Mouse (Mus musculus) stomach, embryonic 14.5 days (tissue): ENCODE measurements around the gene Nodal. TPM values are rescaled to one million over a fixed set of nuclear protein-coding genes. Genes with fewer than 3 reads are reported as not detected.

ENCODE experiments used
- ATAC-seq: fragments of 200-750 bp; cut with Nextera tagmentation; 2 replicates; pipeline ENCODE4 v1.8.0; 2017; ENCODE audit warnings: low read depth, moderate TSS enrichment; ENCODE audit not compliant: insufficient number of reproducible peaks, insufficient read depth, low FRiP score
- H3K27ac ChIP-seq: fragments of 300-500 bp; sonication (generic); 2 replicates; pipeline ENCODE4 v1.5.1; 2014; ENCODE audit warnings: mild to moderate bottlenecking, low read length, moderate library complexity, mixed read lengths
- H3K27me3 ChIP-seq: fragments of 300-500 bp; sonication (generic); 2 replicates; pipeline ENCODE4 v1.6.1; 2014; ENCODE audit warnings: low read length, control low read depth, mixed read lengths; ENCODE audit not compliant: control insufficient read depth, insufficient read depth
- H3K36me3 ChIP-seq: fragments of 300-500 bp; sonication (generic); 2 replicates; pipeline ENCODE4 v1.6.1; 2014; ENCODE audit warnings: mild to moderate bottlenecking, control low read depth, low read length, moderate library complexity, mixed read lengths; ENCODE audit not compliant: control insufficient read depth, insufficient read depth
- H3K4me1 ChIP-seq: fragments of 300-500 bp; sonication (generic); 2 replicates; pipeline ENCODE4 v1.6.1; 2014; ENCODE audit warnings: low read length, control low read depth, mixed read lengths; ENCODE audit not compliant: control insufficient read depth, insufficient read depth
- H3K4me2 ChIP-seq: fragments of 300-500 bp; sonication (generic); replicated peaks from 2 replicates; pipeline ENCODE4 v1.6.1; 2014; ENCODE audit warnings: low read depth, low read length, control low read depth
- H3K4me3 ChIP-seq: fragments of 300-500 bp; sonication (generic); 2 replicates; pipeline ENCODE4 v1.5.1; 2014; ENCODE audit warnings: low read depth, low read length, control low read depth
- H3K9ac ChIP-seq: fragments of 300-500 bp; sonication (generic); replicated peaks from 2 replicates; pipeline ENCODE4 v1.6.1; 2014; ENCODE audit warnings: low read depth, mild to moderate bottlenecking, control low read depth, low read length, moderate library complexity, mixed read lengths
- H3K9me3 ChIP-seq: fragments of 300-500 bp; sonication (generic); 2 replicates; pipeline ENCODE4 v1.6.1; 2016; ENCODE audit warnings: low read depth, low read length, control low read depth; ENCODE audit not compliant: control insufficient read depth
- WGBS: fragments of 180-500 bp; shearing (Covaris S2); extraction: QIAGEN DNeasy Blood & Tissue Kit; methylation state at CpG from one replicate; pipeline ENCODE4 v1.1.7; 2014; 5-methylcytosine and 5-hydroxymethylcytosine counted together
- polyA plus RNA-seq: library from polyadenylated mRNA; unstranded; fragments of >200 nt; fragmentation: Nextera tagmentation; extraction: Ambion mirVana; gene quantifications from 2 replicates; pipeline ENCODE4 v1.2.1, GENCODE M21; 2014

Nodal gene
- polyA plus RNA-seq, 1 experiment from 2014 or later, result not detected

- no peak overlapping the region for H3K4me2 ChIP-seq
- ATAC-seq, result no peak
- no peak overlapping the region for H3K27ac ChIP-seq
- H3K27me3 ChIP-seq, result no peaks in the 10 kb centered on the region
- WGBS, result 78% methylated on average over 5 of the region's 5 CpGs
- peaks cover 35% of the 10 kb centered on the region for H3K4me1 ChIP-seq
- no peak overlapping the region for H3K9ac ChIP-seq
- no peaks in the 10 kb centered on the region for H3K9me3 ChIP-seq
- no peaks in the 10 kb centered on the region for H3K36me3 ChIP-seq
- H3K4me3 ChIP-seq, result no peak overlapping the region
Observed at GRCm38 (mm10) chr10:61378698-61379097, 39.1 kb upstream of the Nodal start.

- Histone ChIP-seq H3K9me3 (no peaks in the 10 kb centered on the region), H3K4me2 (0 out of 2 replicates have a peak overlapping the region, but pooled peaks have one; percentile 97), H3K36me3 (no peaks in the 10 kb centered on the region), H3K4me3 (no peak overlapping the region), H3K9ac (no peak overlapping the region), H3K27me3 (no peaks in the 10 kb centered on the region), H3K27ac (no peak overlapping the region), H3K4me1 (peaks cover 35% of the 10 kb centered on the region)
- no peak for ATAC-seq
- 92% methylated on average over 13 of the region's 13 CpGs for WGBS
Observed at GRCm38 (mm10) chr10:61379340-61380040, 38.3 kb upstream of the Nodal start.

- H3K9ac ChIP-seq, result no peak overlapping the region
- 0 out of 2 replicates have a peak overlapping the region, but pooled peaks have one; percentile 22 for H3K27ac ChIP-seq
- H3K4me3 ChIP-seq, result no peak overlapping the region
- ATAC-seq, result no peak
- H3K4me2 ChIP-seq, result peak overlapping the region; percentile 97; the same call in 1 of the 2 replicates
- WGBS, result 18% methylated on average over 9 of the region's 9 CpGs
- H3K36me3 ChIP-seq, result no peaks in the 10 kb centered on the region
- H3K9me3 ChIP-seq, result no peaks in the 10 kb centered on the region
- no peaks in the 10 kb centered on the region for H3K27me3 ChIP-seq
- peaks cover 29% of the 10 kb centered on the region for H3K4me1 ChIP-seq
Observed at GRCm38 (mm10) chr10:61380186-61380585, 37.6 kb upstream of the Nodal start.

GRCm38 (mm10) chr10:61381823-61382222 is 35.9 kb upstream of the Nodal start:
- WGBS, result 17% methylated on average over 8 of the region's 8 CpGs
- Histone ChIP-seq H3K9me3 (no peaks in the 10 kb centered on the region), H3K9ac (no peak overlapping the region; the same call in 1 of the 2 replicates), H3K27me3 (no peaks in the 10 kb centered on the region), H3K4me1 (peaks cover 25% of the 10 kb centered on the region), H3K27ac (0 out of 2 replicates have a peak overlapping the region, but pooled peaks have one; percentile 33), H3K4me2 (peak overlapping the region; percentile 97), H3K4me3 (peak overlapping the region; percentile 67), H3K36me3 (no peaks in the 10 kb centered on the region)
- ATAC-seq, result no peak

- Histone ChIP-seq H3K9ac (peak overlapping the region; percentile 72), H3K4me1 (peaks cover 25% of the 10 kb centered on the region), H3K9me3 (no peaks in the 10 kb centered on the region), H3K27me3 (no peaks in the 10 kb centered on the region), H3K36me3 (no peaks in the 10 kb centered on the region), H3K4me2 (peak overlapping the region; percentile 97), H3K4me3 (peak overlapping the region; percentile 67), H3K27ac (peak overlapping the region; percentile 52; the same call in 1 of the 2 replicates)
- ATAC-seq, result no peak
- WGBS, result 5% methylated on average over 8 of the region's 8 CpGs
Observed at GRCm38 (mm10) chr10:61382281-61382731, 35.5 kb upstream of the Nodal start.

- H3K36me3 ChIP-seq, result no peaks in the 10 kb centered on the region
Observed at GRCm38 (mm10) chr10:61383021-61383714, 34.6 kb upstream of the Nodal start, which contains the start of gene Pald1. TSS of gene Pald1 (minus strand) at chr10:61383530.

GRCm38 (mm10) chr10:61383715-61384047 is 34.1 kb upstream of the Nodal start:
- no peaks in the 10 kb centered on the region for H3K27me3 ChIP-seq
- peaks cover 25% of the 10 kb centered on the region for H3K4me1 ChIP-seq
- no peaks in the 10 kb centered on the region for H3K36me3 ChIP-seq
- H3K4me2 ChIP-seq, result peak overlapping the region; percentile 97
- 2% methylated on average over 11 of the region's 11 CpGs for WGBS
- ATAC-seq, result peak; percentile 4; the same call in 1 of the 2 replicates
- peak overlapping the region; percentile 72 for H3K9ac ChIP-seq
- H3K4me3 ChIP-seq, result peak overlapping the region; percentile 67
- H3K9me3 ChIP-seq, result no peaks in the 10 kb centered on the region
- H3K27ac ChIP-seq, result 0 out of 2 replicates have a peak overlapping the region, but pooled peaks have one; percentile 39

More at GRCm38 (mm10) chr10:61383021-61383714, 34.6 kb upstream of the Nodal start, which contains the start of gene Pald1:
- Histone ChIP-seq H3K27ac (peak within 1 kb of the TSS; percentile 52), H3K27me3 (no peaks in the 10 kb centered on the region), H3K4me2 (peak within 1 kb of the TSS; percentile 97), H3K9ac (peak within 1 kb of the TSS; percentile 72), H3K4me1 (peaks cover 25% of the 10 kb centered on the region), H3K4me3 (peak within 1 kb of the TSS; percentile 67), H3K9me3 (no peaks in the 10 kb centered on the region)
- under 1% methylated on average over 60 of the region's 60 CpGs for WGBS
- ATAC-seq, result peak; percentile 90

- H3K4me2 ChIP-seq, result no peak overlapping the region
- no peak overlapping the region for H3K4me3 ChIP-seq
- H3K9ac ChIP-seq, result no peak overlapping the region
- no peaks in the 10 kb centered on the region for H3K27me3 ChIP-seq
- peaks cover 23% of the 10 kb centered on the region for H3K4me1 ChIP-seq
- ATAC-seq, result no peak
- H3K36me3 ChIP-seq, result no peaks in the 10 kb centered on the region
- H3K27ac ChIP-seq, result no peak overlapping the region
- 70% methylated on average over 6 of the region's 6 CpGs for WGBS
- H3K9me3 ChIP-seq, result no peaks in the 10 kb centered on the region
Observed at GRCm38 (mm10) chr10:61385174-61385573, 32.6 kb upstream of the Nodal start.
